Mouse (Mus musculus): ENCODE measurements around the gene Fzr1.

DNA sequence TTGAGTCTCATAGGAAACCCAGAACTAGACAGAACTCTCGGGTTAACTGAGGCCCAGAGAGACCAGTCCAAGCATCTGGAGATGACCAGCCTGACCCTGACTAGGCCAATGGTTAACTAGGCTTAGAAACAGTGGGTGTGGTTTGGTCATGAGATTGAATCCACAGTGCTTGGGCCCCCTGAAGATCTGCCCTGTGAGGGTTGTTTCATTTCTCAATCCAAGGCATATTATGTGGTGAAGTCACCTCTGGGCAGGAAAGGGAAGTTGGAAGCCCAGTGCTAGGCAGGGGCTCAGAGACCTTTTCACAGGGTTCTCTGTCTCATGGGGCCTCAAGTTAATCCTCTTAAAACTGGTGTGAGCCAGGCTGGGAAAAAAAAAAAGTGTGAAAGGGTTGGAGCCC lies 19.5 kb downstream of the Fzr1 start:
- TF ChIP-seq CTCF (IDR thresholded peaks at IDR 0.05; ENCODE audit: low read depth, low read length) (no peak), POLR2A (IDR thresholded peaks at IDR 0.05; ENCODE audit: borderline replicate concordance, low read depth, low read length) (no peak)

All from bone marrow macrophage, adult 2 months (primary cell).